Mouse (Mus musculus) CH12.LX (cell line): Measurements from ENCODE around the gene Dnah1. TPM values are rescaled to one million over a fixed set of nuclear protein-coding genes. Genes with fewer than 3 reads are reported as not detected.

Experiments
- DNase-seq: peaks from one replicate; pipeline ENCODE4 v3.0.0-alpha.2; 2013; ENCODE audit errors: extremely low read depth
- H3K27ac ChIP-seq: 2 replicates; pipeline ENCODE4 v1.5.1; 2012; ENCODE audit warnings: low read depth, mild to moderate bottlenecking, control low read depth, moderate library complexity; ENCODE audit not compliant: insufficient read depth
- H3K27me3 ChIP-seq: replicated peaks from 2 replicates; pipeline ENCODE3; 2012; ENCODE audit warnings: inconsistent platforms
- H3K36me3 ChIP-seq, 2 experiments: replicated peaks in 1 of 2; 2 replicates each; pipeline versions ENCODE3 to v1.6.1; 2012; ENCODE audit warnings: inconsistent platforms in 1 of 2, low read length in 1 of 2, mild to moderate bottlenecking in 1 of 2, mixed read lengths in 1 of 2, moderate library complexity in 1 of 2; ENCODE audit not compliant: control insufficient read depth in 1 of 2, insufficient read depth in 1 of 2
- H3K4me1 ChIP-seq, 2 experiments: 2 replicates each; pipeline ENCODE4 v1.6.1; 2012; ENCODE audit warnings: inconsistent platforms in 1 of 2, moderate library complexity in 1 of 2; ENCODE audit not compliant: insufficient read depth in 2 of 2, control insufficient read depth in 1 of 2
- H3K4me2 ChIP-seq: 2 replicates; pipeline ENCODE4 v1.6.1; 2012; ENCODE audit warnings: low read depth, mild to moderate bottlenecking, control low read depth; ENCODE audit not compliant: poor library complexity, insufficient read depth, severe bottlenecking
- H3K4me3 ChIP-seq, 3 experiments: fragments of 150-350 bp in 1 of 3; sonication (generic) in 1 of 3; replicated peaks in 1 of 3; 2 replicates each; pipeline versions ENCODE3 to v1.5.1; 2011 to 2012; ENCODE audit warnings: low read depth in 2 of 3, low read length in 2 of 3, mild to moderate bottlenecking in 2 of 3, moderate library complexity in 2 of 3, control low read depth in 1 of 3, improper control_type of control experiment in 1 of 3, inconsistent platforms in 1 of 3, mixed read lengths in 1 of 3; ENCODE audit not compliant: poor library complexity in 1 of 3
- H3K79me2 ChIP-seq: replicated peaks from 2 replicates; pipeline ENCODE4 v1.6.1; 2012; ENCODE audit warnings: mild to moderate bottlenecking, moderate library complexity; ENCODE audit not compliant: control insufficient read depth, poor library complexity, insufficient read depth, severe bottlenecking; ENCODE audit errors: extremely low read depth
- H3K9ac ChIP-seq: 2 replicates; pipeline ENCODE4 v1.6.1; 2012; ENCODE audit warnings: low read depth, mild to moderate bottlenecking, control low read depth, moderate library complexity; ENCODE audit not compliant: insufficient read depth
- H3K9me3 ChIP-seq: replicated peaks from 2 replicates; pipeline ENCODE3; 2012; ENCODE audit warnings: low read length, inconsistent platforms, mixed read lengths
- BHLHE40 ChIP-seq: IDR thresholded peaks from 2 replicates; pipeline ENCODE4 v1.6.1; 2011; ENCODE audit warnings: mild to moderate bottlenecking, low read depth, low read length, improper control_type of control experiment
- HCFC1 ChIP-seq: IDR thresholded peaks from 2 replicates; pipeline ENCODE4 v1.6.1; 2012; ENCODE audit warnings: low read depth, mild to moderate bottlenecking, inconsistent platforms, low read length, improper control_type of control experiment
- MAX ChIP-seq: IDR thresholded peaks from 2 replicates; pipeline ENCODE4 v1.6.1; 2011; ENCODE audit warnings: low read length, improper control_type of control experiment
- MEF2A ChIP-seq: IDR thresholded peaks from 2 replicates; pipeline ENCODE4 v1.6.1; 2014; ENCODE audit warnings: low read depth, mild to moderate bottlenecking, inconsistent platforms, low read length, improper control_type of control experiment, borderline replicate concordance
- MYC ChIP-seq: IDR thresholded peaks from 2 replicates; pipeline ENCODE4 v1.6.1; 2011; ENCODE audit warnings: low read depth, mild to moderate bottlenecking, improper control_type of control experiment, low read length
- PAX5 ChIP-seq: IDR thresholded peaks from 2 replicates; pipeline ENCODE4 v1.6.1; 2012; ENCODE audit warnings: low read length, inconsistent platforms, mixed read lengths
- RCOR1 ChIP-seq: conservative IDR thresholded peaks from 2 replicates; pipeline ENCODE4 v1.6.1; 2012; ENCODE audit warnings: low read depth, mild to moderate bottlenecking, inconsistent platforms, low read length, improper control_type of control experiment
- SIN3A ChIP-seq: IDR thresholded peaks from 2 replicates; pipeline ENCODE4 v1.6.1; 2012; ENCODE audit warnings: low read length, improper control_type of control experiment, inconsistent platforms
- UBTF ChIP-seq: IDR thresholded peaks from 2 replicates; pipeline ENCODE4 v1.6.1; 2012; ENCODE audit warnings: low read depth, mild to moderate bottlenecking, inconsistent platforms, low read length, improper control_type of control experiment, moderate library complexity
- USF2 ChIP-seq: conservative IDR thresholded peaks from 2 replicates; pipeline ENCODE4 v1.6.1; 2011; ENCODE audit warnings: low read depth, low read length, improper control_type of control experiment
- ZC3H11A ChIP-seq: IDR thresholded peaks from 2 replicates; pipeline ENCODE4 v1.6.1; 2012; ENCODE audit warnings: low read depth, mild to moderate bottlenecking, inconsistent platforms, low read length, improper control_type of control experiment
- dilution Hi-C: fragments of 300-500 bp; cut with MboI; formaldehyde crosslinking; loops from 2 replicates; pipeline ENCODE4 v1.14.3; 2020; ENCODE audit warnings: low sequenced_read_pairs; ENCODE audit not compliant: extremely low pct_unique_long_range_greater_than_20kb, extremely low pct_ligation_motif_present
- in situ Hi-C: fragments of 300-500 bp; cut with MboI; formaldehyde crosslinking; loops from 3 replicates; pipeline ENCODE4 v1.14.3; 2019; ENCODE audit warnings: low sequenced_read_pairs, low pct_ligation_motif_present, low pct_unique_long_range_greater_than_20kb, mixed read lengths
- polyA plus RNA-seq: library from polyadenylated mRNA; unstranded; fragments of >175 nt; gene quantifications from 2 replicates; pipeline ENCODE4 v1.2.1, GENCODE M21; 2012; ENCODE audit warnings: low read depth; ENCODE audit not compliant: insufficient read length
- total RNA-seq, 2 experiments: library from RNA; depleted of rRNA; stranded (reverse); fragments of 300-350 nt in 1 of 2; fragments of >200 nt in 1 of 2; gene quantifications; 2 replicates each; pipeline ENCODE4 v1.2.3; 2012 to 2014

The Dnah1 gene
- total and polyA plus RNA-seq, 3 experiments = 0.04 to 0.08 (median 0.06) TPM

GRCm38 (mm10) chr14:31258476-31259050, 65.1 kb downstream of the Dnah1 start:
- H3K4me3 ChIP-seq = no peak overlapping the region
- no peak for TF ChIP-seq MAX
- TF ChIP-seq UBTF = no peak
- no peak for TF ChIP-seq SIN3A
- TF ChIP-seq MYC = no peak
- no peak for TF ChIP-seq BHLHE40
- TF ChIP-seq, all 38 proteins: peak for 0
- H3K9ac ChIP-seq = no peak overlapping the region
- in situ Hi-C loops = no loop called here
- no peaks in the 10 kb centered on the region for H3K9me3 ChIP-seq
- dilution Hi-C loops = no loop called here
- no peaks in the 10 kb centered on the region for H3K27me3 ChIP-seq
- peaks cover 74 to 100% of the 10 kb centered on the region in 2 experiments for H3K36me3 ChIP-seq
- no peaks in the 10 kb centered on the region for H3K79me2 ChIP-seq
- H3K4me2 ChIP-seq = no peak overlapping the region
- H3K4me1 ChIP-seq = no peaks in the 10 kb centered on the region
- H3K27ac ChIP-seq = no peak overlapping the region
- DNase-seq = no peak

- Histone ChIP-seq H3K9ac (peak overlapping the region; percentile 91), H3K79me2 (peaks cover 17% of the 10 kb centered on the region), H3K9me3 (no peaks in the 10 kb centered on the region), H3K4me1 (peaks cover 3 to 23% of the 10 kb centered on the region in 2 experiments), H3K4me2 (peak overlapping the region; percentile 85), H3K4me3 (peak overlapping the region; percentile 88 to 100 (median 99)), H3K36me3 (peaks cover 40 to 50% of the 10 kb centered on the region in 2 experiments), H3K27ac (no peak overlapping the region), H3K27me3 (no peaks in the 10 kb centered on the region)
- TF ChIP-seq HCFC1 = no peak
- TF ChIP-seq PAX5 = no peak
- TF ChIP-seq MAX = no peak
- no peak for DNase-seq
- dilution Hi-C loops (no loop called here), in situ Hi-C loops (loop anchor here (5.0 kb wide), 1 partner anchor 35 kb away; the partner anchor contains the start of genes Nisch and Sema3g)
Measured at GRCm38 (mm10) chr14:31252091-31252490, 71.6 kb downstream of the Dnah1 start.

GRCm38 (mm10) chr14:31251626-31252025, 72.1 kb downstream of the Dnah1 start:
- Histone ChIP-seq H3K4me2 (peak overlapping the region; percentile 85; the same call in 1 of the 2 replicates), H3K79me2 (peaks cover 17% of the 10 kb centered on the region), H3K36me3 (peaks cover 36 to 49% of the 10 kb centered on the region in 2 experiments), H3K27ac (peak overlapping the region; percentile 17), H3K4me1 (peaks cover 3 to 23% of the 10 kb centered on the region in 2 experiments), H3K4me3 (peak overlapping the region; percentile 88 to 100 (median 99)), H3K9me3 (no peaks in the 10 kb centered on the region), H3K27me3 (no peaks in the 10 kb centered on the region), H3K9ac (peak overlapping the region; percentile 91)
- DNase-seq = peak; percentile 15
- in situ Hi-C loops (loop anchor here (5.0 kb wide), 1 partner anchor 34 kb away; the partner anchor contains the start of genes Nisch and Sema3g), dilution Hi-C loops (no loop called here)
- TF ChIP-seq HCFC1 (no peak), MEF2A (no peak), BHLHE40 (no peak), ZC3H11A (no peak), USF2 (no peak), RCOR1 (no peak)
